Mouse (Mus musculus): ENCODE data around the gene Hrk. TPM values are rescaled to one million over a fixed set of nuclear protein-coding genes. Genes with fewer than 3 reads are reported as not detected.
A peak's percentile ranks its signal among the peaks of the same experiment; 100 is the strongest.

Gene Hrk
- total RNA-seq, 2 experiments from 2014 or later = 30.8 to 35.9 TPM

DNA sequence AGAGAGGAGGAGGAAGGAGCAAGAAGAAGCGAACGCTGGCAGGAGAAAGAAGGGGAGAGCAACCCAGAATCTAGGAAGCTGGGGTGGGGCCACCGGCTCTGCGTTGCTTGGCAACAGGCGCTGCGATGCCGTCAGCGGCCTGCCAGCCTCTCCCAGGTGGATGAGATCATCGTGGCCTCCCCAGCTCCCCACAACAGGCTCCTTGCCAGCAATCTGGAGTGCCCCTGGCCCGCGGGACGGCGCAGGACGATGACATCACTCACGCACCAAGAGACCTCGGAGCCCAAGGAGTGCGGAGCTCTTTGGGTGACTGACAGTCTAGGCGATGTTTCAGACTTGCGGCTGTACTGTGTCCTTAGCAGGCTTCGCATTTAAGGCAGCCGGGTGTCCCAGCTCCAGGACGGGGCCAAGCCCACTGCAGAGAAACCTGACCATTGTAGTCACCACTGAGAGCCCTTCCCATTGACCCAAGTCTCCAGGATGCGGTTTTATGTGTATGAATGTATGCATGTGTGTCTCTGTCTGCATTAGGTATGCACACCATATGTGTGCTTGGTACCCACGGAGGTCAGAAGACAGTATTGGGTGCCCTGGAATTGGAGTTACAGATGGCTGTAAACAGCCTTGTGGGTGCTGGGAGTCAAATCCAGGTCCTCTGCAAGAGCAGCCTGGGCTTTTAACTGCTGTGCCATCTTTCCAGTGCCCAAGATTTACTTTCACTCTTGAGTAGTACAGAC is 50.1 kb downstream of the Hrk start:
- peak; percentile 76 to 81 for DNase-seq (ENCODE audit: low spot score in 2 of 2)

DNA sequence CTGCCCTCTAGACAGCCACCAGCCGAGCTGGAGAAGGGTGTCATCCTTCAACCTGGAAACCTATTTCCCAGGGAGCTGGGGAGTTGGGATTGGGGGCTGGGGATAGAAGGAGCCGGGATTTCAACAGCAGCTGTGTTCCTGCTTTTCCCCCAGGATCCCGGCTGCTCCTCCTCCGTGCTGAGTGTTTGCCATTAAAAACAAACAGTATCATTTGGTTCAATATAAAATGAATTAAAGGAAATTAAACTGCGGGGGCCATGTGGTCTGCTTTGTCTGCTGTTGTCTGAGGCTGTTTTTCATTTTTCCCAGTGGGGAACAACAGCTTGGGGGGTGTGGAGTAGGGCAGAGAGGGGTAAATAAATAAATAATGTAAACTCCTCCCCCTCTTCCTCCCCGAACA is 53.0 kb downstream of the Hrk start:
- DNase-seq (ENCODE audit: low spot score in 2 of 2) = peak; percentile 70 to 81

DNA sequence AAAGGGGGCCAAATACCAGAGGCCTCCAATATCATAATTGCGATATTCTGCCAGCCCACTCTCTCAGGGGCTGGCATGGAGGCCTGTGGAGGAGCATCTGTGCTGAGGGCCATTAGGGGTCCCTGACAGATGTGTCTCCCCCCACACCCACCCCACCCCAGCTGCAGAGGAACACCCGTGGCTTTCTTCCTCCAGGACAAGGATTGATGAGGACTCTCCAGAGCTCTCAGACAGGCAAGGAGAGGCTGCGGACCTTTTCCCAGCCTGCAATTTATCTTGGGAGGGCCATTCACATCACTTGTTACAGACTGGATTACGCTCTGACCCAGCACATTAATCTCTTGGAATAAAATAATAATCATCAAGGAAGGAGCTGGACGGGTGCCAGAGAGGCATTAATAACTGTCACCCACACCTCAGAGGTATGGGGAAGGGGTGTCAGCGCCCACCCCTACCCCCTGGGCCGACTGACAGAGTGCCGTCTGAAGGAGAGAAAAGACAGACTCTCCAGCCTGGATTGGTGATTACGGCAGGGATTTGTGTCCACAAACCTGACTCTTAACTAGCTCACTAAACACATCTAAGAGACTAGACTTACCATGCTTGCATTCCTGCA is 58.8 kb downstream of the Hrk start:
- DNase-seq (ENCODE audit: low spot score in 2 of 2) = no peak

DNA sequence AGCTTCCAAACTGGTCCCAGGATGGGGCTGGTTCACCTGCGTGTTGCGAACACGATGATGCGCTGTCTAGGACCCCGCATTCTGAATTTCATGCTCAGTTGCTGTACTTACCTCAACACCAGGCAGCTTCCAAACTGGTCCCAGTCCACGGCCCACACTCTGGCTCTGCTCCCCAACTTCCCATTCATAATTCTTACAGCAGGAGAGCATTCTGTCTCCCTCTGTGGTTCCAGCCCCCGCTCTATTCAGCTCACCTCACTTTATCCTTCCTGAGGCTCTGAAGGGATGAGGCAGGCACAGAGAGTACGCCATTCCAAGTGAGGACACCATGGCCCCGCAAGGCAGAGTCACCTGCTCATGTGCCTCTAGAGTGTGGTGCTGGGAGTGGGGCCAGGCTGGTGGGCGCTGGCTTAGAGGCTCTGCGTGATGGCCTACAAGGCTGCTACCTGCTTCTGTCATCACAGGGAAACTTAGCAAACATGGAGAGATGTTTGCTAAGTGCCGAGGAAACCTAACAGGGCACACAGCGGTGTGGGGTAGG is 65.7 kb downstream of the Hrk start:
- DNase-seq (ENCODE audit: low spot score in 2 of 2) = peak; percentile 46 to 73

DNA sequence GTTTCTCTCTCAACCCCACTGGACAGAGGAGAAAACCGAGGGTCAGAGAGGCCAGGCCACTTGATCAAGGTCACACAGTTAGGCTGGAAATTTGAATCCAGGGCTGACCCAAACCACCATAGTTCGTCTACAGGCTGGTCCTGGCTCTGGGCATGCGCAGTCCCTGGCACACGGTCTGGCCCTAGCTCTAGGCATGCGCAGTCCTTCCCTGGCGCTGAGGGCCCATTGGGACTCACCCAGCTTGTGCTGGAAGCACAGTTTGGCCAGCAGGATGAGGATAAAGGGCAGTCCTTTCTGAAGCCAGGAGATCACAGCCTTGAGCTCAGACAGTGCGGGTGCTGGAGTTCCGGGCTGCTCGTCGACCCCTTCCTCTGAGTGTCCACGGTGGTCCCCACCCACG is 72.4 kb downstream of the Hrk start:
- peak in 1 of 2 experiments; percentile 47 for DNase-seq (ENCODE audit: low spot score in 2 of 2)

Other genes starting within 250 kb of the Hrk start
- gene Fbxo21, start 187.9 kb upstream of the Hrk start, total RNA-seq (2021) = 100 to 1,000 TPM; 160 to 163 TPM
- 10 to 100 TPM; 92.6 to 94.2 TPM for gene Tesc, start 136.9 kb upstream of the Hrk start, total RNA-seq (2021)
- 10 to 100 TPM; 34.4 to 34.7 TPM for gene Fbxw8, start 9.2 kb upstream of the Hrk start, total RNA-seq (2021)
- gene Rnft2, start 80.5 kb downstream of the Hrk start, total RNA-seq (2021) = 10 to 100 TPM; 64.3 to 67.7 TPM
- 10 to 100 TPM; 15.7 to 17.2 TPM for gene 2410131K14Rik, start 80.6 kb downstream of the Hrk start, total RNA-seq (2021)